Mouse (Mus musculus) liver, embryonic 14.5 days (tissue): ENCODE measurements around the gene D930020B18Rik.

Experiments
- CTCF ChIP-seq: IDR thresholded peaks from 2 replicates; pipeline ENCODE4 v1.5.1; 2016; ENCODE audit warnings: antibody characterized with exemption, low read depth, control low read depth
- EP300 ChIP-seq: IDR thresholded peaks from 2 replicates; pipeline ENCODE4 v1.6.1; 2016; ENCODE audit warnings: antibody characterized with exemption, low read depth

DNA sequence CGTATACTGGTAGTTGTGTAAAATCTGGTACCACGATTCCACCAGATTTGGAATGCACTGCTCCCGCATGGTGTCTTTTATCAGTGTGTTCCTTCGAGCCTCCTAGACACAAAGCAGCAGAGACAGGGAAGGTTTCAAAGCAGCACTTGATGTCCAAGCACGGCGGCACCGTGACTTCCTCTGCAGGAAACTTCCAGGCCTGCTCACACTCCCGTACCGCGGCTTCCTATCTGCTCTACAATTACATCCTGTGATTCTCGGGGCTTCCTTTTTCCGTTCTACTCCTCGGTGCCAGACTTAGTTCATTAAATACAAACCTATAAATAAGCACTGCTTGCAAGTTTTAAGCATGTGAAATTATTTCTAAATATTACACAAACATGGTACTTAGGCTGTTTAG, 27.8 kb upstream of the D930020B18Rik start:
- TF ChIP-seq CTCF (no peak), EP300 (no peak)
